Mouse (Mus musculus): ENCODE results near the gene Col15a1. TPM values are rescaled to one million over a fixed set of nuclear protein-coding genes. Genes with fewer than 3 reads are reported as not detected.

Gene Col15a1
- polyA plus RNA-seq, 2 experiments, result 0.29 to 0.40 TPM

DNA sequence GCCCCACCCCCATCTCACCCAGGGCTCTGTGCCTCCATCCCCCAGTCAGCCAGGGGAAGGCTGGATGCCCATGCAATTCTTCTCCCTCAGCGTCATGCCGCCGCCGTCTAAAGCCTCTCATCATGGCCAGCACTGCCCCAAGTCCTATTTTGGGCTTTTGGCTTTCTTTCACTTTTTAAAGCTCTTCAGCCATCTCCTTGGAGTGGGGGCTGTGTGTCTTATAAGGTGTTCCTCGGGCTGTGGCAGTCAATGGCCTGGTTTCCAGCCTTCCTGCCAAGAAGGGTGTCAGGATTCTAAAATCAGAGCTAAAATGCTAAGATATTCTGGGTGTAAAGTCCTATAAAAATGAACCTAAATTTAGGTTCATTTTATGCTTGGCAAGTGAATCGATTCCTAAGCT is 39.6 kb downstream of the Col15a1 start:
- no peak for TF ChIP-seq CTCF (IDR thresholded peaks at IDR 0.05; ENCODE audit: low read depth)
- TF ChIP-seq EP300 (IDR thresholded peaks at IDR 0.05; ENCODE audit: low read depth), result no peak
- no peak for ATAC-seq (ENCODE audit: insufficient read depth)
- Histone ChIP-seq H3K27ac (no peak overlapping the region), H3K4me3 (ENCODE audit: insufficient read depth in 1 of 2, low read depth in 2 of 2, low read length in 2 of 2) (no peak overlapping the region), H3K36me3 (replicated peaks; ENCODE audit: control insufficient read depth, insufficient read depth, low read depth) (no peaks in the 10 kb centered on the region), H3K9ac (replicated peaks) (no peak overlapping the region), H3K27me3 (ENCODE audit: control insufficient read depth, insufficient read depth, low read length) (no peaks in the 10 kb centered on the region), H3K9me3 (ENCODE audit: control insufficient read depth, low read length) (no peaks in the 10 kb centered on the region), H3K4me1 (replicated peaks; ENCODE audit: control insufficient read depth in 2 of 2, insufficient read depth in 2 of 2, low read length in 1 of 2) (0 out of 4 replicates have a peak, but pooled peaks cover 0 to 3% of the 10 kb centered on the region in 2 experiments), H3K4me2 (ENCODE audit: low read depth) (no peak overlapping the region)
- WGBS (ENCODE audit: insufficient replicate concordance), result 58% methylated on average over 6 of the region's 6 CpGs
- no peak for DNase-seq (ENCODE audit: low read depth in 3 of 3, low spot score in 3 of 3)

DNA sequence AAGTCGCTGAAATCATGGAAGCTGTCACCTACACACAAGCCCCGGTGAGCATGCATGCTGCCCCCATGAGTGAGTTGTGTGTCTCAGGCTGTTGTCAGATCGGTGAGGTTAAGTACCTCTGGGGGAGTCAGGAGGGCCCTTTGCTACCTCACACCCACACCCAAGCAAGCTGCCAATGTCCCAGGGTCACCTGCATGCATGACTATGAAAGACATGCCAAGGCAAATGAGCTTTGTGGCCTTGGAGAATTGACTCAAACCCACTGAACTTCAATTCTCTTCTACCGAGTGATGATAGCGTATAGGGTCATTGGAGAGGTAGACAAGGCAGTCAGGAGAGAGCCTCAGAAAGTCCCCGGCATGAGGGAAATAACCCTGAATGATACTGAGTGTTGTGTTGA is 41.2 kb downstream of the Col15a1 start:
- Histone ChIP-seq H3K27me3 (ENCODE audit: control insufficient read depth, insufficient read depth, low read length) (no peaks in the 10 kb centered on the region), H3K4me3 (ENCODE audit: insufficient read depth in 1 of 2, low read depth in 2 of 2, low read length in 2 of 2) (no peak overlapping the region), H3K27ac (no peak overlapping the region), H3K36me3 (replicated peaks; ENCODE audit: control insufficient read depth, insufficient read depth, low read depth) (no peaks in the 10 kb centered on the region), H3K9me3 (ENCODE audit: control insufficient read depth, low read length) (no peaks in the 10 kb centered on the region; the same call in 1 of the 2 replicates), H3K9ac (replicated peaks) (no peak overlapping the region), H3K4me2 (ENCODE audit: low read depth) (no peak overlapping the region), H3K4me1 (replicated peaks; ENCODE audit: control insufficient read depth in 2 of 2, insufficient read depth in 2 of 2, low read length in 1 of 2) (0 out of 4 replicates have a peak, but pooled peaks cover 0 to 3% of the 10 kb centered on the region in 2 experiments)
- no peak for TF ChIP-seq EP300 (IDR thresholded peaks at IDR 0.05; ENCODE audit: low read depth)
- TF ChIP-seq CTCF (IDR thresholded peaks at IDR 0.05; ENCODE audit: low read depth), result no peak
- ATAC-seq (ENCODE audit: insufficient read depth) (no peak), DNase-seq (ENCODE audit: low read depth in 3 of 3, low spot score in 3 of 3) (no peak)
- WGBS (ENCODE audit: insufficient replicate concordance), result 68% methylated on average over 6 of the region's 6 CpGs

DNA sequence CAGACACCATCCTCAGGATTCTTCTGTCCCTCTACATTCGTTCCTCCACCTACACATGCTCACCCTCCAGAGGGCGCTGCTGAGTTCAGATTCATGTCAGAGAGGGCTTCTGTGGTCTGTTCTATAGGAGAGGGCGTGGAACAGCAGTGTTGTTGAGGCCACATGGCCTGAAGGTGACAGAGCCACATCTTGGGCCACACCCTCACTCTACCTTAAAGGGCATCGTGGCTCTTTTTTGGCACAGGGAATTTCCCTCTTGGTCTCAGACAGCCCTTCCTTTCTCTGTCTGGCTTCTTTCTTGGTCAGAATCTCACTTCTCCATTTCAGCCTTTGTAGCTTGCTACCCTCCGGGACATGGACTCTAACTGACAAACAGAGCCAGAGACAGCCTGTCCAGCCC is 43.1 kb downstream of the Col15a1 start:
- H3K27me3 ChIP-seq (ENCODE audit: control insufficient read depth, insufficient read depth, low read length), result no peaks in the 10 kb centered on the region
- no peak overlapping the region for H3K4me2 ChIP-seq (ENCODE audit: low read depth)
- no peaks in the 10 kb centered on the region; the same call in 1 of the 2 replicates for H3K9me3 ChIP-seq (ENCODE audit: control insufficient read depth, low read length)
- TF ChIP-seq CTCF (IDR thresholded peaks at IDR 0.05; ENCODE audit: low read depth), result peak; percentile 90
- no peak for TF ChIP-seq EP300 (IDR thresholded peaks at IDR 0.05; ENCODE audit: low read depth)
- no peaks in the 10 kb centered on the region for H3K36me3 ChIP-seq (replicated peaks; ENCODE audit: control insufficient read depth, insufficient read depth, low read depth)
- H3K4me1 ChIP-seq (replicated peaks; ENCODE audit: control insufficient read depth in 2 of 2, insufficient read depth in 2 of 2, low read length in 1 of 2), result 0 out of 4 replicates have a peak, but pooled peaks cover 0 to 3% of the 10 kb centered on the region in 2 experiments
- no peak overlapping the region for H3K27ac ChIP-seq
- no peak overlapping the region for H3K4me3 ChIP-seq (ENCODE audit: insufficient read depth in 1 of 2, low read depth in 2 of 2, low read length in 2 of 2)
- no peak overlapping the region for H3K9ac ChIP-seq (replicated peaks)
- ATAC-seq (ENCODE audit: insufficient read depth) (peak; percentile 48; the same call in 1 of the 2 replicates), DNase-seq (ENCODE audit: low read depth in 3 of 3, low spot score in 3 of 3) (peak; percentile 50 to 60 (median 53))
- 12% methylated on average over 5 of the region's 5 CpGs for WGBS (ENCODE audit: insufficient replicate concordance)

DNA sequence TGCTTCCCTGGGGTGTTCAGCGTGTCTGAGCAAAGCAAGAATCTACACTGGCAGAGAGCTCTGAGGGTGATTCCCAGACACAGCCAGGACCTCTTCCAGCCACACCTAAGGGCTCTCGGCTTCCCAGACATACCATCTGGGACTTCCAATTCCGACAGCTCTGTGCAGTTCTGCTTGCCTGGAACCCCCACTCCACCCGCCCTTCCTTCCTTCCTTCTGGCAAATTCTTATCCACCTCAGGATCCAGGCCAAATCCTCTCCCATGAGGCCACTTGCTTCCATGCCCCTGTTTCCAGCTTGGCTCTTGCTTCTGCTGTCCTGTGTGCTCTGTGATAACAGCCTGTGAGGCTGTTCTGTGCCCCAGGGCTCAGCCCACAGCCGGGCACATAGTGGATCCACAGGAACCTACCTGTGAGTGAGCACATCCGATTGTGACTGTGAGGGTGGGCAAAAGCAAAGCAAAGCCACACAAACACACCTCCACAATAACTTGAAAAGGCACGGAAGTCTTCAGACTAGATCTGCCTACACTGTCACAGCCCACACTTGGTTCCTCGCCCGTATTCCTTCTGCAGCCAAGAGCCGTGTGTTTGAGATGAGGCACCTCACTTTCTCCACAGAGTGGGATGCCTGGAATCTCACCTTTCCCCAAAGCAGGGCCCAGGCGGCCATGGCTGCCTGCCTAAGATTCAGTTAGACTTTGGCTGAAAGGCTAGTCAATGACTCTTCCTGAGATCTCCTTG is 43.9 kb downstream of the Col15a1 start:
- H3K4me1 ChIP-seq (replicated peaks; ENCODE audit: control insufficient read depth in 2 of 2, insufficient read depth in 2 of 2, low read length in 1 of 2), result 0 out of 4 replicates have a peak, but pooled peaks cover 0 to 3% of the 10 kb centered on the region in 2 experiments
- H3K36me3 ChIP-seq (replicated peaks; ENCODE audit: control insufficient read depth, insufficient read depth, low read depth), result no peaks in the 10 kb centered on the region
- TF ChIP-seq CTCF (IDR thresholded peaks at IDR 0.05; ENCODE audit: low read depth) (no peak), EP300 (IDR thresholded peaks at IDR 0.05; ENCODE audit: low read depth) (no peak)
- H3K27ac ChIP-seq, result no peak overlapping the region
- no peak overlapping the region for H3K9ac ChIP-seq (replicated peaks)
- no peaks in the 10 kb centered on the region; the same call in 1 of the 2 replicates for H3K9me3 ChIP-seq (ENCODE audit: control insufficient read depth, low read length)
- no peaks in the 10 kb centered on the region for H3K27me3 ChIP-seq (ENCODE audit: control insufficient read depth, insufficient read depth, low read length)
- no peak overlapping the region for H3K4me3 ChIP-seq (ENCODE audit: insufficient read depth in 1 of 2, low read depth in 2 of 2, low read length in 2 of 2)
- DNase-seq (ENCODE audit: low read depth in 3 of 3, low spot score in 3 of 3) (no peak), ATAC-seq (ENCODE audit: insufficient read depth) (no peak)
- WGBS (ENCODE audit: insufficient replicate concordance), result 68% methylated on average over 11 of the region's 11 CpGs
- no peak overlapping the region for H3K4me2 ChIP-seq (ENCODE audit: low read depth)

DNA sequence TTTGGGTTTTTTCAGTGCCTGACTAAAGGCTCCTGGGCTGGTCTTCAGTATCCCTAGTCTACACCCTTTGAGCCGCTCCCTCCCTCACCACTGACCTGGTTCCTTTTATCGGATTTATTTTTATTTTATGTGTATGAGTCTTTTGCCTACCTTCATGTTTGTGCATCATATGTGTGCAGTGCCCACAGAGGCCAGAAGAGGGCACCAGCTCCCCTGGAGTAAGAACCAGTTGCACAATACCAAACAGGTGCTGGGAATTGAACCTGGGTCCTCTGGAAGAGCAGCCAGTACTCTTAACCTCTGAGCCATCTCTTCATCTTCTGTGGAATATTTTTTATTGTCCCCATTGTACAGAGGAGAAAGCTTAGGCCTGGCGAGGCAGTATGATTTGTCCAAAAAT is 44.7 kb downstream of the Col15a1 start:
- no peak overlapping the region for H3K4me3 ChIP-seq (ENCODE audit: insufficient read depth in 1 of 2, low read depth in 2 of 2, low read length in 2 of 2)
- H3K27me3 ChIP-seq (ENCODE audit: control insufficient read depth, insufficient read depth, low read length), result no peaks in the 10 kb centered on the region
- no peak for ATAC-seq (ENCODE audit: insufficient read depth)
- H3K36me3 ChIP-seq (replicated peaks; ENCODE audit: control insufficient read depth, insufficient read depth, low read depth), result no peaks in the 10 kb centered on the region
- TF ChIP-seq EP300 (IDR thresholded peaks at IDR 0.05; ENCODE audit: low read depth), result no peak
- TF ChIP-seq CTCF (IDR thresholded peaks at IDR 0.05; ENCODE audit: low read depth), result peak; percentile 42
- H3K9me3 ChIP-seq (ENCODE audit: control insufficient read depth, low read length), result no peaks in the 10 kb centered on the region; the same call in 1 of the 2 replicates
- H3K27ac ChIP-seq, result no peak overlapping the region
- no peak overlapping the region for H3K4me2 ChIP-seq (ENCODE audit: low read depth)
- 65% methylated on average over 3 of the region's 3 CpGs for WGBS (ENCODE audit: insufficient replicate concordance)
- H3K9ac ChIP-seq (replicated peaks), result no peak overlapping the region
- 0 out of 4 replicates have a peak, but pooled peaks cover 0 to 3% of the 10 kb centered on the region in 2 experiments for H3K4me1 ChIP-seq (replicated peaks; ENCODE audit: control insufficient read depth in 2 of 2, insufficient read depth in 2 of 2, low read length in 1 of 2)
- no peak for DNase-seq (ENCODE audit: low read depth in 3 of 3, low spot score in 3 of 3)

All from liver, embryonic 14.5 days (tissue).